ENCODE assay signal across 10 mouse cellular contexts in genomic region chr5:4916390-4917273, GRCm38 (mm10).
A peak's percentile ranks its signal among the peaks of the same experiment; 100 is the strongest.
DNase-seq lines count a peak whose midpoint lies in the region; ATAC-seq and TF ChIP-seq lines count a peak whose summit lies in the region.
"Had no signal": no experiment of that assay in that cellular context is flagged by ENCODE, and none has a peak within 500 bp of the region (broad histone marks: within the 10 kb centered on the region; RNA-seq: fewer than 3 reads in every experiment).

No protein-coding gene starts in this region.

- no peak for ATAC-seq in midbrain, embryonic 11.5 days (ENCODE audit: low FRiP score)
- ATAC-seq in kidney, postnatal 0 days (replicated peaks; ENCODE audit: low FRiP score, low read depth): peak; percentile 86
- ATAC-seq in intestine, embryonic 16.5 days: no peak
- no peak for ATAC-seq in hindbrain, embryonic 14.5 days (ENCODE audit: low FRiP score)

- 86% methylated on average over 10 of the region's 10 CpGs for WGBS in midbrain, embryonic 11.5 days
- 93% methylated on average over 10 of the region's 10 CpGs for WGBS in midbrain, embryonic 10.5 days
- 74% methylated on average over 10 of the region's 10 CpGs for WGBS in kidney, postnatal 0 days
- 86% methylated on average over 10 of the region's 10 CpGs for WGBS in intestine, embryonic 16.5 days
- 79% methylated on average over 10 of the region's 10 CpGs for WGBS in hindbrain, embryonic 14.5 days

- H3K36me3 ChIP-seq in midbrain, embryonic 11.5 days (ENCODE audit: control insufficient read depth, insufficient read depth, low read length): no peaks in the 10 kb centered on the region
- H3K36me3 ChIP-seq in midbrain, embryonic 10.5 days: no peaks in the 10 kb centered on the region
- no peaks in the 10 kb centered on the region for H3K36me3 ChIP-seq in kidney, postnatal 0 days (ENCODE audit: insufficient read depth, low read length)
- H3K36me3 ChIP-seq in intestine, embryonic 16.5 days (ENCODE audit: control insufficient read depth, insufficient read depth, low read length): no peaks in the 10 kb centered on the region
- H3K36me3 ChIP-seq in hindbrain, embryonic 14.5 days (replicated peaks; ENCODE audit: control insufficient read depth, insufficient read depth): no peaks in the 10 kb centered on the region
- H3K36me3 ChIP-seq: limb, embryonic 15.5 days; neural tube, embryonic 13.5 days had no signal

- H3K4me2 ChIP-seq in midbrain, embryonic 11.5 days: no peak overlapping the region
- H3K4me2 ChIP-seq in kidney, postnatal 0 days (ENCODE audit: low read length): no peak overlapping the region
- H3K4me2 ChIP-seq in intestine, embryonic 16.5 days (ENCODE audit: low read depth, low read length): no peak overlapping the region
- H3K4me2 ChIP-seq in hindbrain, embryonic 14.5 days (replicated peaks): no peak overlapping the region
- H3K4me2 ChIP-seq: limb, embryonic 15.5 days; neural tube, embryonic 13.5 days had no signal

- no peak for TF ChIP-seq CTCF in kidney, postnatal 0 days (IDR thresholded peaks at IDR 0.05; ENCODE audit: low read depth)

- no peaks in the 10 kb centered on the region for H3K9me3 ChIP-seq in midbrain, embryonic 11.5 days (ENCODE audit: control insufficient read depth, low read length)
- no peaks in the 10 kb centered on the region for H3K9me3 ChIP-seq in midbrain, embryonic 10.5 days (replicated peaks)
- no peaks in the 10 kb centered on the region for H3K9me3 ChIP-seq in kidney, postnatal 0 days (replicated peaks; ENCODE audit: low read length)
- no peaks in the 10 kb centered on the region for H3K9me3 ChIP-seq in intestine, embryonic 16.5 days (ENCODE audit: control insufficient read depth, low read length)
- no peaks in the 10 kb centered on the region for H3K9me3 ChIP-seq in hindbrain, embryonic 14.5 days (ENCODE audit: control insufficient read depth, low read length)
- H3K9me3 ChIP-seq: limb, embryonic 15.5 days; neural tube, embryonic 13.5 days had no signal

- DNase-seq in midbrain, embryonic 11.5 days (ENCODE audit: low spot score, missing footprints): peak; percentile 6
- DNase-seq in midbrain, embryonic 10.5 days (ENCODE audit: low spot score): no peak
- DNase-seq in cerebellum, postnatal 10 days: peak; percentile 64 to 77
- no peak for DNase-seq in kidney, postnatal 0 days (ENCODE audit: low spot score)
- no peak for DNase-seq in hindbrain, embryonic 14.5 days (ENCODE audit: low spot score)
- DNase-seq in liver: no peak
- DNase-seq: embryo, embryonic 11 days had no signal

- no peak overlapping the region for H3K4me3 ChIP-seq in midbrain, embryonic 11.5 days (ENCODE audit: low read depth, low read length)
- no peak overlapping the region for H3K4me3 ChIP-seq in midbrain, embryonic 10.5 days
- H3K4me3 ChIP-seq in kidney, postnatal 0 days (replicated peaks; ENCODE audit: low read depth, low read length): no peak overlapping the region
- H3K4me3 ChIP-seq in intestine, embryonic 16.5 days (ENCODE audit: low read length): no peak overlapping the region
- no peak overlapping the region for H3K4me3 ChIP-seq in hindbrain, embryonic 14.5 days (replicated peaks; ENCODE audit: low read length)
- H3K4me3 ChIP-seq: limb, embryonic 15.5 days; neural tube, embryonic 13.5 days had no signal

- H3K27ac ChIP-seq in midbrain, embryonic 11.5 days (ENCODE audit: low read depth, low read length): no peak overlapping the region
- H3K27ac ChIP-seq in midbrain, embryonic 10.5 days (replicated peaks): no peak overlapping the region
- peak overlapping the region; percentile 64; the same call in 1 of the 2 replicates for H3K27ac ChIP-seq in kidney, postnatal 0 days
- no peak overlapping the region for H3K27ac ChIP-seq in intestine, embryonic 16.5 days (ENCODE audit: low read length)
- H3K27ac ChIP-seq in hindbrain, embryonic 14.5 days: no peak overlapping the region
- H3K27ac ChIP-seq: limb, embryonic 15.5 days; neural tube, embryonic 13.5 days had no signal

- H3K9ac ChIP-seq in midbrain, embryonic 11.5 days (ENCODE audit: low read length): no peak overlapping the region
- no peak overlapping the region for H3K9ac ChIP-seq in kidney, postnatal 0 days (ENCODE audit: low read depth, low read length)
- no peak overlapping the region for H3K9ac ChIP-seq in intestine, embryonic 16.5 days (ENCODE audit: low read depth, low read length)
- no peak overlapping the region for H3K9ac ChIP-seq in hindbrain, embryonic 14.5 days
- H3K9ac ChIP-seq: limb, embryonic 15.5 days; neural tube, embryonic 13.5 days had no signal

- H3K4me1 ChIP-seq in midbrain, embryonic 11.5 days (ENCODE audit: control insufficient read depth, insufficient read depth, low read length): no peaks in the 10 kb centered on the region; the same call in 1 of the 2 replicates
- peaks cover 9% of the 10 kb centered on the region for H3K4me1 ChIP-seq in midbrain, embryonic 10.5 days
- peaks cover 3% of the 10 kb centered on the region; the same call in 1 of the 2 replicates for H3K4me1 ChIP-seq in kidney, postnatal 0 days (replicated peaks; ENCODE audit: insufficient read depth, low read length)
- H3K4me1 ChIP-seq in intestine, embryonic 16.5 days (ENCODE audit: control insufficient read depth, insufficient read depth, low read length): peaks cover 3% of the 10 kb centered on the region; the same call in 1 of the 2 replicates
- H3K4me1 ChIP-seq in hindbrain, embryonic 14.5 days (replicated peaks; ENCODE audit: control insufficient read depth, insufficient read depth, low read length): peaks cover 4% of the 10 kb centered on the region; the same call in 1 of the 2 replicates
- H3K4me1 ChIP-seq: limb, embryonic 15.5 days had no signal

- H3K27me3 ChIP-seq in midbrain, embryonic 11.5 days (ENCODE audit: control insufficient read depth, insufficient read depth, low read length): no peaks in the 10 kb centered on the region
- 0 out of 2 replicates have a peak, but pooled peaks cover 7% of the 10 kb centered on the region for H3K27me3 ChIP-seq in midbrain, embryonic 10.5 days (ENCODE audit: low read depth, poor library complexity, severe bottlenecking)
- no peaks in the 10 kb centered on the region for H3K27me3 ChIP-seq in kidney, postnatal 0 days (ENCODE audit: insufficient read depth, low read length)
- H3K27me3 ChIP-seq in intestine, embryonic 16.5 days (replicated peaks; ENCODE audit: control insufficient read depth, insufficient read depth, low read length): no peaks in the 10 kb centered on the region
- no peaks in the 10 kb centered on the region for H3K27me3 ChIP-seq in hindbrain, embryonic 14.5 days (ENCODE audit: control insufficient read depth, insufficient read depth, low read length)
- H3K27me3 ChIP-seq: limb, embryonic 15.5 days had no signal

Comparison
In these comparisons a context has a peak if more than half of its experiments do, and no peak if none do; other contexts are left out.
1. DNase-seq: peak in midbrain, embryonic 11.5 days (single experiment) and cerebellum, postnatal 10 days (2 of 2); none in midbrain, embryonic 10.5 days (single experiment), kidney, postnatal 0 days (single experiment), hindbrain, embryonic 14.5 days (single experiment) and liver (single experiment).